Mouse (Mus musculus) heart, embryonic 12.5 days (tissue): Measurements from ENCODE around the gene Necab3. TPM values are rescaled to one million over a fixed set of nuclear protein-coding genes. Genes with fewer than 3 reads are reported as not detected.
A peak's percentile ranks its signal among the peaks of the same experiment; 100 is the strongest.

Experiments used
- ATAC-seq: fragments of 200-750 bp; cut with Nextera tagmentation; 2 replicates; pipeline ENCODE4 v1.8.0; 2017; ENCODE audit warnings: moderate TSS enrichment, moderate library complexity; ENCODE audit not compliant: insufficient number of reproducible peaks, low FRiP score
- H3K27ac ChIP-seq: fragments of 300-500 bp; sonication (generic); 2 replicates; pipeline ENCODE4 v1.5.1; 2016; ENCODE audit warnings: mild to moderate bottlenecking, moderate library complexity; ENCODE audit not compliant: poor library complexity, severe bottlenecking
- H3K27me3 ChIP-seq: fragments of 300-500 bp; sonication (generic); replicated peaks from 2 replicates; pipeline ENCODE4 v1.6.1; 2016; ENCODE audit warnings: mild to moderate bottlenecking, moderate library complexity
- H3K36me3 ChIP-seq: fragments of 300-500 bp; sonication (generic); 2 replicates; pipeline ENCODE4 v1.6.1; 2016; ENCODE audit warnings: mild to moderate bottlenecking, moderate library complexity
- H3K4me1 ChIP-seq: fragments of 300-500 bp; sonication (generic); replicated peaks from 2 replicates; pipeline ENCODE4 v1.6.1; 2016; ENCODE audit warnings: mild to moderate bottlenecking
- H3K4me2 ChIP-seq: fragments of 300-500 bp; sonication (generic); 2 replicates; pipeline ENCODE4 v1.6.1; 2016; ENCODE audit warnings: mild to moderate bottlenecking, moderate library complexity
- H3K4me3 ChIP-seq: fragments of 300-500 bp; sonication (generic); 2 replicates; pipeline ENCODE4 v1.5.1; 2016; ENCODE audit warnings: mild to moderate bottlenecking
- H3K9ac ChIP-seq: fragments of 300-500 bp; sonication (generic); 2 replicates; pipeline ENCODE4 v1.6.1; 2016; ENCODE audit warnings: mild to moderate bottlenecking, moderate library complexity
- H3K9me3 ChIP-seq: fragments of 300-500 bp; sonication (generic); replicated peaks from 2 replicates; pipeline ENCODE4 v1.6.1; 2016; ENCODE audit warnings: mild to moderate bottlenecking, moderate library complexity
- WGBS: fragments of 180-500 bp; shearing (Covaris S2); methylation state at CpG from one replicate; pipeline ENCODE4 v1.1.7; 2016; 5-methylcytosine and 5-hydroxymethylcytosine counted together
- polyA plus RNA-seq: library from polyadenylated mRNA; unstranded; fragments of >200 nt; fragmentation: Nextera tagmentation; extraction: Ambion mirVana; gene quantifications from 2 replicates; pipeline ENCODE4 v1.2.1, GENCODE M21; 2016

The Necab3 gene
- polyA plus RNA-seq, 1 experiment from 2014 or later = 0.87 TPM

DNA sequence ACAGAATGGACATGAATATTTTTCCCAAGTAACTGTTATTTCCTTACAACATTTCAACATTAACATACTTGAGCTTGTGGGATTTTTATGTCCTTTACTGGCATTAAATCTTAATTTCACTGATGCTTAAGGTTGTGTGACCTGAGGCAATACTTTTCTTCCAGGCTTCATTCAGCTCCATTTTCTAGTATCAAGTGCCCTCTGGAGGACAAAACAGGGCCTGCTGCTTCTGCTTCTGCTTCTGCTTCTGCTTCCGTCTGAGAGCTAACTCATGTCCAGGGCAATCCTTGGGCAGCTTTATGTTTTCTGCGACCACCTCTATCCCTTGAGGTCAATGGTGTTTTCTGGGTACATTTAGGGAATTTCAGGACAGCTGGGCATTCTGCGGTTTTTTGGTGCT is 19.0 kb downstream of the Necab3 start:
- Histone ChIP-seq H3K27ac (no peak overlapping the region), H3K4me1 (peaks cover 14% of the 10 kb centered on the region), H3K27me3 (no peaks in the 10 kb centered on the region), H3K36me3 (peaks cover 42% of the 10 kb centered on the region), H3K4me3 (no peak overlapping the region), H3K9ac (no peak overlapping the region), H3K4me2 (no peak overlapping the region), H3K9me3 (no peaks in the 10 kb centered on the region; the same call in 1 of the 2 replicates)
- no peak for ATAC-seq
- WGBS = 82% methylated on average over 3 of the region's 3 CpGs

DNA sequence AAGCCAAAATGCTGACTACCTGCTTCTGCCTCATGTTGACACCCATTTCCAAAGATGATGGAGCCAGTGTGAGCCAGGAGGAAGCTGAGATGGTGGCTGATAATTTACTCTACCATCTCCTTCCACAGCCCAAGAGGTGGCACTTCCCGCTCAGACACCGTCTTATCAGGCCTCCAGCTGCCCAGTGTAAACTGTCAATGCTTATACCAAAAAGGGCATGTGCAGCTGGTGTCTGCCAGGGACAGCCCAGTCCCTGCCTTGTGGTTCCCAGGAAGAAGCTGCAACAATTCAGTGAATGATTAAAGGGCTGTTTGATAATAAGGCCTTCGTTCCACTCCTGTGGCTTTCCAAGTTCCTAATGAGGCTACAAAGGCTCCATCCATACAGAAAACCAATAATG is 20.0 kb downstream of the Necab3 start:
- H3K36me3 ChIP-seq = peaks cover 47% of the 10 kb centered on the region
- H3K4me1 ChIP-seq = peaks cover 17% of the 10 kb centered on the region
- H3K27me3 ChIP-seq = no peaks in the 10 kb centered on the region
- H3K4me2 ChIP-seq = no peak overlapping the region
- H3K4me3 ChIP-seq = no peak overlapping the region
- ATAC-seq = no peak
- H3K27ac ChIP-seq = no peak overlapping the region
- no peaks in the 10 kb centered on the region; the same call in 1 of the 2 replicates for H3K9me3 ChIP-seq
- H3K9ac ChIP-seq = no peak overlapping the region
- 28% methylated on average over 3 of the region's 3 CpGs for WGBS

DNA sequence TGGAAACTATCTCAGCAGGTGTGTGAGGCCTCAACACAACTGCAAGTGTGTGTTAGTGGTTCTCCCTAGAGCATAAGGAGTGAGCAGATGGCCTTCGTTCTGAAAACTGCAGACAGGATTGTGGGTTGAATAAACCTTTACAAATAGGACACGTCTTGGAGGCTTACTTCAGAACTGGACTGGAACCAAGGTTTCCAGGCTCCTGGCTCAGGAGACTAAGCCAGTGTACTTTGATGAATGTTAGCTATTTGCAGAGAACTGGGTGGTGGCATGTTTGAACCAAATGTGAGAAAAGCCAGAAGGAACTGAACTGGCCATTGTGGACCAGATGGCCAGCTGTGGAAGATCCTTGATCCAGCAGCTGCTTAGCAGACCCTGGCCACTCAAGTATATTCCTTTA is 20.4 kb downstream of the Necab3 start:
- peaks cover 49% of the 10 kb centered on the region for H3K36me3 ChIP-seq
- H3K4me2 ChIP-seq = no peak overlapping the region
- ATAC-seq = no peak
- peaks cover 17% of the 10 kb centered on the region for H3K4me1 ChIP-seq
- H3K9ac ChIP-seq = no peak overlapping the region
- H3K4me3 ChIP-seq = no peak overlapping the region
- no peaks in the 10 kb centered on the region; the same call in 1 of the 2 replicates for H3K9me3 ChIP-seq
- 64% methylated on average over 2 of the region's 2 CpGs for WGBS
- H3K27ac ChIP-seq = no peak overlapping the region
- H3K27me3 ChIP-seq = no peaks in the 10 kb centered on the region

DNA sequence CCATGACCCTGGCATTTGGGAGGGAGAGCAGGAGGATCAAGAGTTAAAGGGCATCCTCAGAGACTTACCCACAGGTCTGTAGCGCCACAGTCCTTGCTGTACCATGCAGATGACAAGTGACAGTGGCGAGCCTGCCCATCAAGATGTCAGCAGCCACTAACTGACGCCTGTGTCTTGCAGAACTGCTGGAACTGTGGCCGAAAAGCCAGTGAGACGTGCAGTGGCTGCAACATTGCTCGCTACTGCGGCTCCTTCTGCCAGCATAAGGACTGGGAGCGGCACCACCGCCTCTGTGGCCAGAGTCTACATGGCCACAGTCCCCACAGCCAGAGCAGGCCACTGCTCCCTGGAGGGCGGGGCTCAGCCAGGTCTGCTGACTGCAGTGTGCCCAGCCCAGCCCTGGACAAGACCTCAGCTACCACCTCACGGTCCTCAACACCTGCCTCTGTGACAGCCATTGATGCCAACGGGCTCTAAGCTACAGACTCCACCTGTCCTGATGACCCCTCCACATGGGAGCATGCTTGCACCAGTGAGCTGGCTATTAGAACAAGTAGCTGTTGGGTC is 23.9 kb downstream of the Necab3 start:
- no peak overlapping the region for H3K4me2 ChIP-seq
- H3K27ac ChIP-seq = no peak overlapping the region
- no peaks in the 10 kb centered on the region for H3K9me3 ChIP-seq
- H3K36me3 ChIP-seq = peaks cover 68% of the 10 kb centered on the region
- no peak overlapping the region for H3K9ac ChIP-seq
- peak; percentile 9; the same call in 1 of the 2 replicates for ATAC-seq
- H3K4me1 ChIP-seq = peaks cover 17% of the 10 kb centered on the region
- no peaks in the 10 kb centered on the region for H3K27me3 ChIP-seq
- WGBS = 62% methylated on average over 12 of the region's 12 CpGs
- no peak overlapping the region for H3K4me3 ChIP-seq

DNA sequence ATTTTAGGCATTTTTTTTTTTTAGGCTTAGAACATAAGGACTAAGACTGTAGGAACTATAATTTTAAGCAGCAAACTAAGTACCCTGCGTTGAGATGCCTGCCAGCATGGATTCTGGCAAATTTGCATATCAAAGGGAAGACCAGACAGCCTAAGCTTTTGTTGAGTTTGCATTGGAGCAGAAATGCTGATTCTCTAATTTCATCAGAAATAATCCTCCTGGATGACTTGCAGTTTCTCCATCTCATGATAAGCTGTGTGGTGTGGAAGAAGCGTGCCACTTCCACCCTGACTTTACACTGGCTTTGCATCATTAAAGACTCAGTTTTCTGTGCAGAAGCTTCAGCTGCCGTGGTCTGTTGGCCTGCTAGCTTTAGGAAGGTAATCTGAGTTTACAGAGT is 25.8 kb downstream of the Necab3 start:
- WGBS = 64% methylated on average over 3 of the region's 3 CpGs
- H3K27me3 ChIP-seq = no peaks in the 10 kb centered on the region
- no peak for ATAC-seq
- H3K9ac ChIP-seq = no peak overlapping the region
- H3K4me3 ChIP-seq = no peak overlapping the region
- H3K27ac ChIP-seq = no peak overlapping the region
- no peak overlapping the region for H3K4me2 ChIP-seq
- H3K4me1 ChIP-seq = peaks cover 10% of the 10 kb centered on the region
- H3K9me3 ChIP-seq = no peaks in the 10 kb centered on the region
- peaks cover 78% of the 10 kb centered on the region for H3K36me3 ChIP-seq

DNA sequence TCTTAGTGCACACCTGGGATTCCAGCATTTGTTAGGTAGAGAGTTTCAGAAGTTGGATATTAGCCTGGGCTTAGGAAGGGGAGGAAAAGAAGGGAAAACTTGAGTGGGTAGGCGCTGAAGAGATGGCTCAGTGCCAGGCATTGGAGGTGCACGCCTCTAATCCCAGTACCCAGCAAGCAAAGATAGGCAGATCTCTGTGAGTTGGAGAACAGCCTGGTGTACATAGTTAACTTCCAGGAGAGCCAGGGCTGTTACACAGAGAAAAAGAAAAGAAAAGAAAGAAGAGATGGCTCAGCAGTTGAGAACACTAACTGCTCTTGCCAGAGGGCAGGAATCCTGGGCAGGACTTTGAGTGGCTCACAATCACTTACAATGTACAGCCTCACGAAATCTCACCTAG is 32.2 kb downstream of the Necab3 start:
- Histone ChIP-seq H3K4me2 (no peak overlapping the region), H3K27me3 (no peaks in the 10 kb centered on the region), H3K9me3 (no peaks in the 10 kb centered on the region), H3K4me1 (peaks cover 5% of the 10 kb centered on the region; the same call in 1 of the 2 replicates), H3K36me3 (peaks cover 82% of the 10 kb centered on the region), H3K27ac (no peak overlapping the region), H3K4me3 (no peak overlapping the region), H3K9ac (no peak overlapping the region)
- 70% methylated on average over 3 of the region's 3 CpGs for WGBS
- no peak for ATAC-seq

DNA sequence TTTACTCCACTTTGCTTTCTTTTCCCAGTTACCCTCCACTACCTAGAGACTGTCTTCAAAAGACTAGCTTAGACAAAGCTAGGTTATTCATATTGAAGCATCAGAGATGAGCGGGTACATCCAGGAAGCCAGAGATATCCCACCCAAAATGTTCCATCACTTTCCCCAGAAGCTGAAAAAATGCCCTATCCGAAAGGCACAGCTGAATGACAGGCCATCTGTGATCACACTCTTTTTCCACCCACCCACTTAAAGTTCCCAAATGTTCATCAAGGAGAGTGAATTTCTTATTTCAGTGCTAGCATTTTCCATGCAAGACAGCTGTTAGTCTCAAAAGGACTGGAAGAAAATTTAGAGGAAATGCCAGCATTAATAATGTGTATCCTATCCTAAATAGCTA is 33.4 kb downstream of the Necab3 start:
- Histone ChIP-seq H3K9ac (no peak overlapping the region), H3K36me3 (peaks cover 71% of the 10 kb centered on the region), H3K4me1 (peaks cover 5% of the 10 kb centered on the region; the same call in 1 of the 2 replicates), H3K4me2 (no peak overlapping the region), H3K4me3 (no peak overlapping the region), H3K27ac (no peak overlapping the region), H3K27me3 (no peaks in the 10 kb centered on the region), H3K9me3 (no peaks in the 10 kb centered on the region)
- WGBS = 96% methylated on average over 2 of the region's 2 CpGs
- ATAC-seq = no peak

DNA sequence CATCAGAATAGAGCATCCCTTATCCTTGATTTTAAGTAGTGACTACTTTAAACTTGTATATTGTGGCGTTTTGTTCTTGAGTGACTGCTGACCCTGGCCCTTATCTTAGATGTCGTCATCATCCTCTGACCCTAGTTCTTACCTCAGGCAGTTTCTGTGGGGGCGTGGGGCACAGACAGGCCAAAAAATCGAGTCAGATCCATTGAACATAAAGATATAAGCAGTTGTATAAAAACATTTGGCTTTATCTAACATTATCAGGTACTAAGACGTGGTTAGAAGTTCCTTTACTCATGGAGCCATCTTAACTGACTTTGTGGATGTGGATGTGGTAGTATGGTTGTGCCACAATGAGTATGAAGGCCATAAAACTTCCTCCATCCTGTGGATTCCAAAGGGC is 36.4 kb downstream of the Necab3 start:
- 74% methylated on average over 5 of the region's 5 CpGs for WGBS
- Histone ChIP-seq H3K9ac (no peak overlapping the region), H3K27me3 (no peaks in the 10 kb centered on the region), H3K9me3 (no peaks in the 10 kb centered on the region), H3K27ac (no peak overlapping the region), H3K4me2 (no peak overlapping the region), H3K4me1 (peaks cover 5% of the 10 kb centered on the region; the same call in 1 of the 2 replicates), H3K4me3 (no peak overlapping the region), H3K36me3 (peaks cover 68% of the 10 kb centered on the region)
- no peak for ATAC-seq

DNA sequence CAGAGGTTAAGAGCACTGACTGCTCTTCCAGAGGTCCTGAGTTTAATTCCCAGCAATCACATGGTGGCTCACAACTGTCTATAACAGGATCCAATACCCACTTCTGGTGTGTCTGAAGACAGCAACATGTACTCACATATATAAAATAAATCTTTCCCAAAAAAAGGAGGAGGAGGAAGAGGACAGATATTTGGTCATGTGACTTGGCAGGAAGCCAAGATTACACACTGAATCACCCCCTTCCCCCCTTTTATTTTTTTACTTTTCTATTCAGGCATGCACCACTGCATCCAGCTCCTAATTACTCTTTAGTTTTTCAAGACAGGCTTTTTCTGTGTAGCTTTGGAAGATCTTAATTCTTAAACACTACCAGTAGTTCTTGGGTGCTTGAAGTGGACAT is 37.2 kb downstream of the Necab3 start:
- H3K9me3 ChIP-seq = no peaks in the 10 kb centered on the region
- H3K4me2 ChIP-seq = no peak overlapping the region
- H3K9ac ChIP-seq = no peak overlapping the region
- H3K27me3 ChIP-seq = no peaks in the 10 kb centered on the region
- no peak overlapping the region for H3K4me3 ChIP-seq
- peaks cover 65% of the 10 kb centered on the region for H3K36me3 ChIP-seq
- H3K4me1 ChIP-seq = peaks cover 2% of the 10 kb centered on the region; the same call in 1 of the 2 replicates
- ATAC-seq = no peak
- no peak overlapping the region for H3K27ac ChIP-seq

DNA sequence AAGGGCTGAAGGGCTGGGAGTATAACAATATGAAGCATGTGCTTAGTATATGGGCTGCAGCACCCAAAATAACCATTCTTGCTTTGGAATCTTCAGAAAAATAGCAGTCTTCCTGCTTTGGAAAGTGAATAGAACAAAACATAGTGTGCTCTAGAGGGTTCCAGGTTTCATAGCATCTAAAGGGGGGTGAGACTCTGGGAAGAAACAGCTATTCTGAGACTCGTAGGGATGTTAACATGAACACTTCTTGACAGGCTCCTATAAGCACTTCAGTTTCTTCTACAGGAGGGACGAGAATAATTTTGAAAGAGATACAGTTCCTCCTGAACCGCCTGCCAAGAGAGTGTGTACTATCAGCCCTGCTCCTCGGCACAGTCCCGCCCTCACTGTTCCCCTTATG is 41.3 kb downstream of the Necab3 start:
- H3K36me3 ChIP-seq = peaks cover 47% of the 10 kb centered on the region
- no peaks in the 10 kb centered on the region for H3K9me3 ChIP-seq
- H3K9ac ChIP-seq = no peak overlapping the region
- H3K4me1 ChIP-seq = no peaks in the 10 kb centered on the region; the same call in 1 of the 2 replicates
- no peak overlapping the region for H3K27ac ChIP-seq
- H3K27me3 ChIP-seq = no peaks in the 10 kb centered on the region
- ATAC-seq = no peak
- H3K4me2 ChIP-seq = no peak overlapping the region
- 80% methylated on average over 5 of the region's 5 CpGs for WGBS
- H3K4me3 ChIP-seq = no peak overlapping the region

DNA sequence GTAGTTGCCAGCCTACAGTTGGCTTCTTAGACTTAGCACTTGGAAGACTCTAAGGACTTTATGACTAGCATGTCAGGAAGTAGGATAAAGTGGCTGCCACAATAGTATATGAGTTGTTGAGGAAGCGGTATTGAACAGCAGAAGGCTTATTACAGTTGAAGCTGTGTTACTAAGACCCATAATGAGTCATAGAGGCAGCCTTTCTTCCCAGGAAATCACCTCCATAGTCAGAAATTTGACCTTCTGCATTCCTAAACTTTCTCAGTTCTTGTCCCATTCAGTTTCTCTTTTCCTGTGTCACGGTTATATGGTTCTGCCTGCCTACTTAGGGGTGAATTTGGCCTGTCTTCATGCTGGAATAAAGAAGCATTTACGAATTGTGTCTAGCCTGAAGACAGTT is 41.7 kb downstream of the Necab3 start:
- Histone ChIP-seq H3K9me3 (no peaks in the 10 kb centered on the region), H3K4me1 (no peaks in the 10 kb centered on the region; the same call in 1 of the 2 replicates), H3K27ac (no peak overlapping the region), H3K36me3 (peaks cover 48% of the 10 kb centered on the region), H3K9ac (no peak overlapping the region), H3K27me3 (no peaks in the 10 kb centered on the region), H3K4me3 (no peak overlapping the region), H3K4me2 (no peak overlapping the region)
- 76% methylated on average over 3 of the region's 3 CpGs for WGBS
- no peak for ATAC-seq

DNA sequence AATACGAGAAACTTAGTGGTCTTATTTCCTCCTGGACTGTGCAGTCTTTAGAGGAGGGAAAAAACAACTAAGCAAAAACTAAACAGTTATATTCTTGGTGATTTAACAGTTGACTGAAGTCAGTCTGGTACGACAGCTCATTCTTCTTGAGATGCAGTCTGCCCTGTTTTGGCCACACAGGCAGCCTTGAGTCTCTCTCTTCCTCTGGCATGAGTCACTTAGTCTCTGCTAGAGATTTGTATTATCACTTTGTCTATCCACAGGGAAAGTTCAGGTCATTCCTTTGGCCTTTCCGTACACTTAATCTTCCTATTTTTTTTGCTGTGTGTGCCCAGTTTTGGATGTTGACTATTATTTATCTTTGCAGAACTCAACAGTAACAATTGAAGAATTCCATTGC is 48.5 kb downstream of the Necab3 start:
- WGBS = 80% methylated on average over 3 of the region's 3 CpGs
- Histone ChIP-seq H3K4me3 (no peak overlapping the region), H3K4me2 (no peak overlapping the region), H3K9me3 (no peaks in the 10 kb centered on the region), H3K9ac (no peak overlapping the region), H3K27me3 (no peaks in the 10 kb centered on the region), H3K27ac (no peak overlapping the region), H3K36me3 (peaks cover 57% of the 10 kb centered on the region), H3K4me1 (peaks cover 7% of the 10 kb centered on the region)
- no peak for ATAC-seq
